Mouse (Mus musculus) midbrain, embryonic 10.5 days (tissue): Measurements from ENCODE around the gene Gm973. TPM values are rescaled to one million over a fixed set of nuclear protein-coding genes. Genes with fewer than 3 reads are reported as not detected.
"Not testable (repeated sequence)": the region's sequence is repeated elsewhere in the genome, so short reads cannot be mapped to it uniquely, and the experiment has no call there.

Experiments
- DNase-seq: peaks from one replicate; pipeline ENCODE4 v3.0.0-alpha.2; 2017; ENCODE audit warnings: low spot score
- H3K27ac ChIP-seq: fragments of 300-500 bp; sonication (generic); replicated peaks from 2 replicates; pipeline ENCODE4 v1.5.1; 2016; ENCODE audit warnings: mild to moderate bottlenecking
- H3K27me3 ChIP-seq: fragments of 300-500 bp; sonication (generic); 2 replicates; pipeline ENCODE4 v1.6.1; 2016; ENCODE audit warnings: low read depth, mild to moderate bottlenecking; ENCODE audit not compliant: poor library complexity, severe bottlenecking
- H3K36me3 ChIP-seq: fragments of 300-500 bp; sonication (generic); 2 replicates; pipeline ENCODE4 v1.6.1; 2016; ENCODE audit warnings: mild to moderate bottlenecking, moderate library complexity
- H3K4me1 ChIP-seq: fragments of 300-500 bp; sonication (generic); 2 replicates; pipeline ENCODE4 v1.6.1; 2016
- H3K4me3 ChIP-seq: fragments of 300-500 bp; sonication (generic); 2 replicates; pipeline ENCODE4 v1.5.1; 2016; ENCODE audit warnings: mild to moderate bottlenecking, moderate library complexity
- H3K9me3 ChIP-seq: fragments of 300-500 bp; sonication (generic); replicated peaks from 2 replicates; pipeline ENCODE4 v1.6.1; 2016; ENCODE audit warnings: mild to moderate bottlenecking
- WGBS: fragments of 180-500 bp; shearing (Covaris S2); methylation state at CpG from one replicate; pipeline ENCODE4 v1.1.7; 2016; 5-methylcytosine and 5-hydroxymethylcytosine counted together
- polyA plus RNA-seq: library from polyadenylated mRNA; unstranded; fragments of >200 nt; fragmentation: Nextera tagmentation; extraction: Ambion mirVana; gene quantifications from 2 replicates; pipeline ENCODE4 v1.2.1, GENCODE M21; 2016

Gene Gm973
- polyA plus RNA-seq, 1 experiment from 2014 or later, result 9.4 TPM

GRCm38 (mm10) chr1:59607071-59607470 is 91.0 kb downstream of the Gm973 start:
- WGBS, result 44% methylated on average over 7 of the region's 7 CpGs
- Histone ChIP-seq H3K4me3 (no peak overlapping the region), H3K27me3 (0 out of 2 replicates have a peak, but pooled peaks cover 5% of the 10 kb centered on the region), H3K4me1 (peaks cover 12% of the 10 kb centered on the region), H3K9me3 (no peaks in the 10 kb centered on the region), H3K36me3 (no peaks in the 10 kb centered on the region), H3K27ac (no peak overlapping the region)
- DNase-seq, result no peak

GRCm38 (mm10) chr1:59608125-59608762 is 92.2 kb downstream of the Gm973 start:
- no peak for DNase-seq
- 90% methylated on average over 7 of the region's 7 CpGs for WGBS
- no peaks in the 10 kb centered on the region for H3K36me3 ChIP-seq

GRCm38 (mm10) chr1:59608920-59609319 is 92.9 kb downstream of the Gm973 start:
- no peak overlapping the region for H3K4me3 ChIP-seq
- 76% methylated on average over 5 of the region's 5 CpGs for WGBS
- peaks cover 9% of the 10 kb centered on the region for H3K4me1 ChIP-seq
- no peak for DNase-seq
- no peaks in the 10 kb centered on the region for H3K27me3 ChIP-seq
- H3K36me3 ChIP-seq, result no peaks in the 10 kb centered on the region
- no peak overlapping the region for H3K27ac ChIP-seq
- no peaks in the 10 kb centered on the region for H3K9me3 ChIP-seq

More at GRCm38 (mm10) chr1:59608125-59608762, 92.2 kb downstream of the Gm973 start:
- H3K27ac ChIP-seq, result no peak overlapping the region
- no peaks in the 10 kb centered on the region for H3K9me3 ChIP-seq
- H3K4me1 ChIP-seq, result peaks cover 12% of the 10 kb centered on the region
- H3K4me3 ChIP-seq, result no peak overlapping the region
- H3K27me3 ChIP-seq, result no peaks in the 10 kb centered on the region

- Histone ChIP-seq H3K9me3 (no peaks in the 10 kb centered on the region), H3K27me3 (no peaks in the 10 kb centered on the region), H3K4me1 (peaks cover 7% of the 10 kb centered on the region), H3K27ac (no peak overlapping the region), H3K4me3 (no peak overlapping the region), H3K36me3 (no peaks in the 10 kb centered on the region)
- WGBS, result 84% methylated on average over 4 of the region's 4 CpGs
- DNase-seq, result no peak
These were observed 93.4 kb downstream of the Gm973 start for GRCm38 (mm10) chr1:59609458-59609857.

GRCm38 (mm10) chr1:59609896-59610295 is 93.8 kb downstream of the Gm973 start:
- no peak overlapping the region for H3K27ac ChIP-seq
- no peak for DNase-seq
- WGBS, result 90% methylated on average over 10 of the region's 10 CpGs

GRCm38 (mm10) chr1:59610929-59611328 is 94.9 kb downstream of the Gm973 start:
- H3K4me1 ChIP-seq, result peaks cover 9% of the 10 kb centered on the region
- H3K4me3 ChIP-seq, result no peak overlapping the region
- WGBS, result 89% methylated on average over 3 of the region's 3 CpGs
- H3K36me3 ChIP-seq, result no peaks in the 10 kb centered on the region
- no peaks in the 10 kb centered on the region for H3K27me3 ChIP-seq
- H3K9me3 ChIP-seq, result no peaks in the 10 kb centered on the region
- no peak for DNase-seq
- no peak overlapping the region for H3K27ac ChIP-seq

More at GRCm38 (mm10) chr1:59609896-59610295, 93.8 kb downstream of the Gm973 start:
- no peaks in the 10 kb centered on the region for H3K27me3 ChIP-seq
- no peaks in the 10 kb centered on the region for H3K36me3 ChIP-seq
- H3K4me1 ChIP-seq, result peaks cover 7% of the 10 kb centered on the region
- no peaks in the 10 kb centered on the region for H3K9me3 ChIP-seq
- H3K4me3 ChIP-seq, result no peak overlapping the region

GRCm38 (mm10) chr1:59613795-59614194 is 97.7 kb downstream of the Gm973 start:
- 0 out of 2 replicates have a peak overlapping the region, but pooled peaks have one; percentile 4 for H3K27ac ChIP-seq
- H3K9me3 ChIP-seq, result no peaks in the 10 kb centered on the region
- H3K4me1 ChIP-seq, result 0 out of 2 replicates have a peak, but pooled peaks cover 6% of the 10 kb centered on the region
- 45% methylated on average over 6 of the region's 6 CpGs for WGBS
- no peak overlapping the region for H3K4me3 ChIP-seq
- DNase-seq, result peak; percentile 71
- no peaks in the 10 kb centered on the region for H3K27me3 ChIP-seq
- H3K36me3 ChIP-seq, result no peaks in the 10 kb centered on the region

GRCm38 (mm10) chr1:59615021-59615420 is 99.0 kb downstream of the Gm973 start:
- no peaks in the 10 kb centered on the region for H3K36me3 ChIP-seq
- no peak for DNase-seq
- no peaks in the 10 kb centered on the region for H3K27me3 ChIP-seq
- H3K4me1 ChIP-seq, result 0 out of 2 replicates have a peak, but pooled peaks cover 6% of the 10 kb centered on the region
- H3K4me3 ChIP-seq, result no peak overlapping the region
- WGBS, result 81% methylated on average over 2 of the region's 2 CpGs
- H3K9me3 ChIP-seq, result no peaks in the 10 kb centered on the region
- no peak overlapping the region for H3K27ac ChIP-seq

- DNase-seq, result no peak
- 91% methylated on average over 10 of the region's 10 CpGs for WGBS
- H3K27ac ChIP-seq, result no peak overlapping the region
- H3K4me3 ChIP-seq, result no peak overlapping the region
- H3K4me1 ChIP-seq, result 0 out of 2 replicates have a peak, but pooled peaks cover 6% of the 10 kb centered on the region
- no peaks in the 10 kb centered on the region for H3K36me3 ChIP-seq
- H3K27me3 ChIP-seq, result no peaks in the 10 kb centered on the region
- H3K9me3 ChIP-seq, result no peaks in the 10 kb centered on the region
These were observed 103.1 kb downstream of the Gm973 start for GRCm38 (mm10) chr1:59619201-59619600.

- Histone ChIP-seq H3K36me3 (no peaks in the 10 kb centered on the region), H3K4me3 (no peak overlapping the region), H3K4me1 (no peaks in the 10 kb centered on the region), H3K27ac (no peak overlapping the region), H3K27me3 (no peaks in the 10 kb centered on the region), H3K9me3 (no peaks in the 10 kb centered on the region)
- WGBS, result 30% methylated on average over 5 of the region's 5 CpGs
- DNase-seq, result peak; percentile 76
These were observed 107.4 kb downstream of the Gm973 start for GRCm38 (mm10) chr1:59623325-59624017.

- WGBS, result 79% methylated on average over 5 of the region's 5 CpGs
- Histone ChIP-seq H3K4me3 (no peak overlapping the region), H3K36me3 (no peaks in the 10 kb centered on the region), H3K27ac (no peak overlapping the region), H3K4me1 (no peaks in the 10 kb centered on the region), H3K27me3 (no peaks in the 10 kb centered on the region), H3K9me3 (no peaks in the 10 kb centered on the region)
- DNase-seq, result no peak
These were observed 109.3 kb downstream of the Gm973 start for GRCm38 (mm10) chr1:59625410-59625809.

GRCm38 (mm10) chr1:59629194-59629593 is 113.1 kb downstream of the Gm973 start:
- no peak overlapping the region for H3K4me3 ChIP-seq
- H3K36me3 ChIP-seq, result no peaks in the 10 kb centered on the region
- DNase-seq, result no peak
- H3K27ac ChIP-seq, result no peak overlapping the region
- no peaks in the 10 kb centered on the region for H3K4me1 ChIP-seq
- H3K27me3 ChIP-seq, result no peaks in the 10 kb centered on the region
- WGBS, result 58% methylated on average over 6 of the region's 6 CpGs
- no peaks in the 10 kb centered on the region for H3K9me3 ChIP-seq

- H3K27ac ChIP-seq, H3K27me3 ChIP-seq, H3K4me3 ChIP-seq, H3K36me3 ChIP-seq, H3K9me3 ChIP-seq, H3K4me1 ChIP-seq, DNase-seq: not testable (repeated sequence)
- 84% methylated on average over 6 of the region's 6 CpGs for WGBS
These were observed 114.3 kb downstream of the Gm973 start for GRCm38 (mm10) chr1:59630356-59630755.
